Mouse (Mus musculus) E14TG2a.4 (cell line): ENCODE data around the gene Osgin1.

Source experiments
- H3K27me3 ChIP-seq: 2 replicates; pipeline ENCODE4 v1.6.1; 2014; ENCODE audit warnings: low read length, control low read depth; ENCODE audit not compliant: insufficient read depth
- H3K36me3 ChIP-seq: 2 replicates; pipeline ENCODE4 v1.6.1; 2014; ENCODE audit warnings: low read length, control low read depth; ENCODE audit not compliant: insufficient read depth
- H3K4me1 ChIP-seq: replicated peaks from 2 replicates; pipeline ENCODE4 v1.6.1; 2014; ENCODE audit warnings: low read depth, low read length, control low read depth
- H3K4me3 ChIP-seq: replicated peaks from 2 replicates; pipeline ENCODE4 v1.5.1; 2014; ENCODE audit warnings: mild to moderate bottlenecking, low read length
- H3K9me3 ChIP-seq: 2 replicates; pipeline ENCODE4 v1.6.1; 2014; ENCODE audit warnings: low read length, control low read depth
- CTCF ChIP-seq: conservative IDR thresholded peaks from 2 replicates; pipeline ENCODE4 v1.5.1; 2014; ENCODE audit warnings: low read length
- NANOG ChIP-seq: IDR thresholded peaks from 2 replicates; pipeline ENCODE4 v1.6.1; 2014; ENCODE audit warnings: borderline replicate concordance, low read length, mixed read lengths
- POU5F1 ChIP-seq: IDR thresholded peaks from 2 replicates; pipeline ENCODE4 v1.6.1; 2014; ENCODE audit warnings: low read length, borderline replicate concordance

Osgin1 gene

GRCm38 (mm10) chr8:119487093-119487492 lies 53.2 kb downstream of the Osgin1 start:
- no peak for TF ChIP-seq CTCF
- no peak for TF ChIP-seq POU5F1
- no peak for TF ChIP-seq NANOG
- H3K4me3 ChIP-seq, result peak overlapping the region; percentile 37; the same call in 1 of the 2 replicates

More at GRCm38 (mm10) chr8:119487093-119487492, 53.2 kb downstream of the Osgin1 start:
- Histone ChIP-seq H3K36me3 (no peaks in the 10 kb centered on the region), H3K27me3 (peaks cover 1% of the 10 kb centered on the region; the same call in 1 of the 2 replicates), H3K4me1 (peaks cover 58% of the 10 kb centered on the region), H3K9me3 (no peaks in the 10 kb centered on the region)
